Mouse (Mus musculus) adrenal gland, adult 8-10 months (tissue): ENCODE measurements around the gene Mfsd9. TPM values are rescaled to one million over a fixed set of nuclear protein-coding genes. Genes with fewer than 3 reads are reported as not detected.
"Not testable (repeated sequence)": the region's sequence is repeated elsewhere in the genome, so short reads cannot be mapped to it uniquely, and the experiment has no call there.

Experiments used
- DNase-seq: peaks from one replicate; pipeline ENCODE4 v3.0.0; 2022
- total RNA-seq, 4 experiments: library from RNA; stranded (reverse); gene quantifications; 2 replicates each; pipeline ENCODE4 v1.2.4; 2022

Gene Mfsd9
- total RNA-seq, 4 experiments from 2014 or later, result 3.5 to 4.3 (median 3.6) TPM

DNA sequence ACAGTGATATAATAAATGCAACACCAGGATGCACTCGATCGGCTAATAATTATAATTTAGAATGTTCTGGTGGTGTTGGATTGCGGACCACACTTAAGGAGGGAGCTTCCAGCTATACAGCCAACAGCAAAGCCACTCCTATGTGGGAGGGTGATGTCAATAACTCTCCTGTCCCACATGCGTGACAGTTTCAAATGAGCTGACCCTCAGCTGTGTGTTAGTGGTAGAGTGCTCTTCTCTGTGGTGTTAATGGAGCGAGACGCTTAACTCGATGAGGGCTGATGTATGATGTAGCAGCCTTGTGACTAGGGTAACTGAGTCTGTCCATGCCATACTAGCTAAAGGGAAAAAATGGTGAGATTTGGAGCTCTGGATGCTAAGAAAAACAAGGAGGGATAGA is 7.0 kb downstream of the Mfsd9 start:
- no peak for DNase-seq

DNA sequence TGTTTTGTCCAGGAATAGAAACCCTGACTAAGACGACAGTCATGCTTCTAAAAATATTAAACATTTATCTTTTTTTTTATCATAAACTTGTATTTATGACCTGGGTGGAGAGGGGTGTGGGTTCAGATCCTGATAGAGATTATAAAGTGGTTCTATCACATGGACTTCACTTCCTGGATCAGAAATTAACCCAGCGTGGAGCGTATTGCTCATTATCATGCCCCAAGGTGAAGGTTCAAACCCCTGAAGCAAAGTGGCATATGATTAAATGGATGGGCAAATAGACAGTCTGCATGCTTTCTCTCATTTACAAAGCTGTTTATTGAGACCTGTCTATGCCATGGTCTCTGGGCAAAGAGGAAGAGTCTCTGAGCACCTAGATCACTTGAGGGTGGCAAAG is 13.7 kb downstream of the Mfsd9 start:
- DNase-seq, result no peak

DNA sequence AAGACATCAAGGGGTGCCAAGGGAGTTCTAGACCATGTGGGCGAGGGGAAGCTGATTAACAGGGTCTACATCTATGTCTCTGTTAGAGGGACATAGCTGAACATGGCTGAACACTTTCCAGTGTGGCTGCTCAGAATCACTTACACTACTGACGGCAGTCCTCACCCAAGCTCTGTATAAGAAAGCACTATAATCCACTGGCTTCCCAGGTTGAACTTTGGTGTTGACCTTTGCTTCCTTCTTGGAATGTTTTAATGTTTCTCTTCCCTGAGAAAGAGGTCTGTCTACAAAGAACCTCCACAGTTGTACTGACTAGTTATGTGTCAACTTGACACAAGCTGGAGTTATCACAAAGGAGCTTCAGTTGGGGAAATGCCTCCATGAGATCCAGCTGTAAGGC is 14.4 kb downstream of the Mfsd9 start:
- DNase-seq, result no peak

DNA sequence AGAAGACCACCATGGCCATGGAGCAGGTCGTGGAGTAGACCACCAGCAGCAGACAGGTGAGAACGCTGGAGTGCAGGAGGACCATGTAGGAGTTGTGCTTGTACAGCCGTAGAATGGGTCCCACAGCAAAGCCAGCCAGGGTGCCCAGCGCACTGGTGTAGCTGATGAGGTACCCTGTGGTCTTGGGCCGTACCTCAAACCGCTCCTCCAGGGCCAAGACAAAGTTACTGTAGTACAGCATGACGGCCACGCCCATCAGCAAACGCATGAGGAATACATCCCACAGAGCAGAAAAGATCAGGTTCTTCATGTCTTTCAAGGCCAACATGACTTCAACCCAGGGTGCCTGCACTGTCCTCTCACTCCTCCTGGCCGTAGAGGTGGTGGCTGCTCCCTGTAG is 16.4 kb downstream of the Mfsd9 start:
- no peak for DNase-seq

DNA sequence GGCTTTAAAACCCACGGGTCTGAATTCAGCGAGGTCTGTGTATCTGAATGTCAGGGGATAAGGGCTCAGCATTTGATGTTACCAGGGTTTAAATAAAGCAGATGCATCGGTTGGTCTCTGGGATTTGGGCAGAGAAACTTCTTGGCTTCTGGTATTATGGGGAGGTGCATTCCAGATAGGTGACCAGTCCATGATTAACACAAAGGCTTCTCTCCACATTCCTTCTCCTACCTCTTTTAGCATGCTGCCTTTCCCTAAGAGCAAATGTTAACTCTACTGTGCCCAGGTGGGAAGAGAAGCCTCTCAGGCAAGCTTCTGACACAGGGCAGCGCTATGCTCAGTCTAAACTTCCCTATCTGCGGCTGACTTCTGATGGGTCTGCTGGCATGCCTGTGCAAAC is 17.3 kb downstream of the Mfsd9 start:
- no peak for DNase-seq

DNA sequence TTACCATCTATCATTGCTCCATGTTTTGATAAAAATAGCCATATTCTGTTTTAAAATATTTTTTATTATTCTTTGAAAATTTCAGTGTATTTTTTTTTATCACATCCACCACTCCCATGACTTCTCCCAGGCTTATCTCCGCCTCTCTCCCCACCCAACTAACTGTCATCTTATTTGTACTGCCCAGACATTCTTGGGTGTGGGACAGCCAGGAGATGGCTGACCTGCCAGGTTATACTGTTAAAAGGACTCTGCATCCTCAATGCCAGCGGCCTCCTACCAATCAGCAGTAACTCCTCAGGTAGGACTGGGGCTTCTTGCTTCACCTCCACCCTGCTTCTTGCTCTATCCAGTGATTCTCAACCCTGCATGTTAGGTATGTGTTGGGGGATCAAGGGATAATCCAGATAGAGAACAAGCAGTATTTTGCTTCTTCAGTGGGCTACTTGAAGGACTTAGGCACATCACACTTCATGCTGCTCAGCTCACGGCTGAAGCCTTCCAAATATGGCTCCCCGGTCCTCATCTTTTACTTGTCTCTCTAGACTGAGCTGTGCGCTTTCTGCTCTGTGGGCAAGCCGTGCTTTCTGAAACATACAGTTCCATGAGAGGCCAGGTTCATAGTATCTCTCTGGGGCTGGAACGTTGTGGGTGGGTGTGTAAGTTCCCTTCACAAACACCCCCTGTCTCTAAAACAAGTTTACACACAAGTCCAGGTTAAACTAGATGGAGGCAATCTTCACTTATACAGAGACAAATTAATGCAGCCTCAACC is 19.1 kb downstream of the Mfsd9 start:
- DNase-seq, result no peak

DNA sequence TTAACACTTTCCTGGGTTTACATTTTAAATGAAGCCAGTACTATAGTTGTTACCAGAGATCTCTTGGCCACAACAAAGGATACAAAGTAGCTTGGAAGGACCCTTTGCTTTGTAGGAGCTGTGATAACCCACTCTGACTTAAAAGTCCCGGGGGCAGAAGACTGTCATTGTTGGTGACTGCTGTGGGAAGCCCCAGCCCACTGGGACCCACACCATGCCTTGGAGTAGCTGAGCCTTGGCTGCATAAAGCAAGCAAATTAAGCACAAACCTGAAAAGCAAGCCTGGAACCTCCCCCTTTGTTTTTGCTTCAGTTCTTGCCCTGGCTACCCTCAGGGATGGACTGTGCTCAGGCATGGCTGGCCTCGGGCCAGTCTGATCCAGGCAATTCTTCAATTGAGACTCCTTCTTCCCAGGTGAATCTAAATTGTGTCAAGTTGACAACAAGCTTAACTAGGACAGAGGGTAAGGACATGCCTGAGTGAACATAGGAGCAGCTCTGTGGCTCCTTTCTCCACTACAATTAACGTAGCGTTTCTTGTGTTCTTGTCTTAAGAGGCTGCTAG is 21.1 kb downstream of the Mfsd9 start:
- DNase-seq, result no peak

DNA sequence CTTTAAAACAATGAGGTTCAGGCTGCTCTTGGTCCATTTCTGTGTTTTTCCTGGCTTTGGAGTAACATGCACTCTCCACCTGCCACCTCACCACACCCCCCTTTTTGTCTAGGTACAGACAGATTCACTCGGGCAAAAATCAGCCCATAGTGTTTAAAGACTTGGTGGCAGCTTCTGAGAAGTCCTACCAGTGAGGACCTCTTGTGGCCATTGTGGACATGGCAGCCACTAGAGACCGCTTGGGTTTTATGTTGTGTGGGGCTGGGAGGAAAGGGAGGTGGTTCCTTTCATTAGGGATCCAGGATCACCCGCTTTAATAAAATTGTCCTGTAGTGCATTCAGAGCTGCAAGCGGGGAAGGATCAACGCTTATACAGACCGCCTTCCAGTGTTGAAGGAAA is 21.9 kb downstream of the Mfsd9 start:
- DNase-seq, result no peak

DNA sequence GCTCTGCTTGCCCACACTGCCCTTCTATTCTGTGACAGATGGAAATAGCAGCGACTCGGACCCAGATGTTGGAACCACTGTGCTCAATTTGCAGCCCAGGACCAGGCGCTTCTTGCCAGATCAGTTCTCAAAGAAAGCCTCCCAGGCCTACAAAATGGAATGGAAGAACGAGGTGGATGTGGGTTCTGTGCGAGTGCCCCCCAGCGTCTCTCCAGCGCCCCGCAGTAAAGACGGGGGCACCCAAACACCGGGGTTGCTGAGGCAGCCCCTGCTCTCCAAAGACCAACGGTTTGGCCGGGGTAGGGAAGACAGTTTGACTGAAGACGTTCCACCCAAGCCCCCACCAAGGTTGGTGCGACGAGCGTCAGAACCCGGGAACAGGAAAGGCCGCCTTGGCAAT is 22.9 kb downstream of the Mfsd9 start:
- DNase-seq, result no peak

DNA sequence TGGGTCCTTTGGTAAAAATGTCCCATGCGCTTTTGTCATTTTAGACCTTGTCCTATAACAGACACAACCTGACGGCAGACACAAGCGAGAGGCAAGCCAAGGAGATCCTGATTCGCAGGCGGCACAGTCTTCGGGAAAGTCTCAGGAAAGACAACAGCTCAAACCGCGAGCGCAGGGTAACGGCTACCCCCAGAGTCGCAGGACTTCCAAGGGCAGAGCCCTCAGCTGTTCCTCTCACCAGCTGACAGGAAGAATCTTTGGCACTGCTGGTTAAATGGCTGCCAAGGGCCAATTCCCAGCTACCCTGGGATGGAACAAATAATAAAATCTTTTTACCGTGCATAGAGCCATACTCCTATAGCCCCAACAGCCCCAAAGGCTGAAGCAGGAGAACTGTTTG is 25.0 kb downstream of the Mfsd9 start:
- DNase-seq, result no peak

DNA sequence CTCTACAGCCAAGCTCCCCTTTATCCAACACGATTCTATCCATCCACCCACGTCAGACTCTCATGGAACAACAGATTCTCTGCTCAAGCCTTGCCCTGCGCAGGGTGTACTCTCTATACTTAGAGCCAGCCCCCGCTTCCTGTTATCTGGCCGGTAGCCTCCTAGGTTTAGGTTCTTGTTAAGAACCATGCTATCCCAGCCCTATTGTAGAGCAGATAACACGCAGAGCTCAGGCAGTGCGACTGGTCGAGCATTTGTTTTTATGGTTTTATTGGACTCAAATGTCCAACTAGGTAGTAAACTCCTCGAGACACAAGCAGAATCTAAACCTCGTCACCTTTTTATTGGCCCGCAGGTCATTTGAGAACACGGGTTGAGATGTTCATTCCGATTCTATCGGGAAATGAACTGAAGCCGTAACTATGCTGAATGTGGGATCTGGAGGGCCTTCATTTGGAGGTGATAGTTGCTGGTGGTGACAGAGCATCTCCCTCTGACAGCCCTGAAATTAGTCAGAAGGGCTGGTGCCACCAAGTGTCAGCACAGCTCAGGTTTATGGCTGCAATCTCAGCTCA is 25.7 kb downstream of the Mfsd9 start:
- no peak for DNase-seq

DNA sequence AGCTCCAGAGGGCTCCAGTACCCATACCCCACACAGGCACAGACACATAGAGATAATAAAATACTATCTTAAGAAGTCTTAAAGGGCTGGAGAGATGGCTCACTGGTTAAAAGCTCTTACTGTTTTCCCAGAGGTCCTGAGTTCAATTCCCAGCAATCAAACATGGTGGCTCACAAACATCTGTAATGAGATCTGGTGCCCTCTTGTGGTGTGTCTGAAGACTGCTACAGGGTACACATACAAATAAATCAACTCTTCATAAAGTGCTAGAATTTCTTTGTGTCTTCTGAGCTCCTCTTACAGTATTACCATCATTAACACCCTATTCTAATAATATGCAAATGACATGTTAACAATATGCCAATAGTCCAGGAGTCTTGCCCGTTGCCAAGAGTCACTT is 26.4 kb downstream of the Mfsd9 start:
- DNase-seq, result no peak

DNA sequence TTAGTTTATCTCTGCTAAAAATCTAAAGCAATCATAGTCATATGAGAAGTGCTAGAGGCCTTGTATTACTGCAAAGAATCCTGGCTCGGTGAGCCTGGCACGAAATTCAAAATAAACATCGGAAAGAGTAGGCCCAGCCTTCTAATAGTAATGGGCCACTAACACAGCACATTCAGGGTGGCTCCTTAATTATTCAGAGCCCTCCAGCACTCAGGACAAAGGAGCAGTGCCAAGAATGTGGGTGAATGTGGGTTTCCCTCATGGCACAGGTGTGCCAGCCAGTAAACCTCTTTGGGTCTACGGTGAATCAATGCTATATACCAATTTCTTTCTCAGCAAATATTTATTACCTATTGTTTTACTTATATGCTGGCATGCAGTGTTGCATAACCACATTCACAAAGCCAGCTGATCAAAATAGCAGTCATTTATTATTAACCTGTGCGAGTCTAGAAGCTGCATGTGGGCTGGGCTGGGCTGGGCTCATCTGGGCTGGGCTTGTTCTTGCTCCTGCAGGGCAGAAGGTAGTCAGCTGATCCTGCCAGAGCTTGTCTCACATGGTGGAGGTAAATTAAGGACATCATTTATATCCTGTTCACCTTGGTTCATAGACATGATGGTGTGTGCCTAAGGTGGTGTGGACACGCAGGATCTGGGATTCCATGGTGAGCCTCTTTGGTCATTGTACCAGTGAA is 30.6 kb downstream of the Mfsd9 start:
- DNase-seq, result no peak

DNA sequence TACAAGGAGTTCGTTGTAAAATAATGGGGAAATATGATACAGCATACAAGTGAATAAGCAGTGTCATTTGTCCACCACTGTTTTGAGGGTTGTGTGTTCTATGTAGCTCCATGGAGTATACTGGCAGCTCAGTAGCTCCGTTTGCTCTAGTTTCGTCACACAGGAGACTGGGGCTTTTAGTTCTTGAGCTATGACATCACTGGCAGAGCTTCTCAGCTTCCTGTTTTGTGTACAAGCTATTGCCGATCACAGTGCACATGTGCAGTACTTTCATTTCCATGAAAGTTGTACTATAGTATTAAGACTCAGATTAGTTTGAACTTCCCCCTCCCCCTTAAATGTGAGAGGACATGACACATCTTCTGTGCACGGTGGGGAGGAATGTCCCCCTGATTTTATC is 44.4 kb downstream of the Mfsd9 start:
- no peak for DNase-seq

DNA sequence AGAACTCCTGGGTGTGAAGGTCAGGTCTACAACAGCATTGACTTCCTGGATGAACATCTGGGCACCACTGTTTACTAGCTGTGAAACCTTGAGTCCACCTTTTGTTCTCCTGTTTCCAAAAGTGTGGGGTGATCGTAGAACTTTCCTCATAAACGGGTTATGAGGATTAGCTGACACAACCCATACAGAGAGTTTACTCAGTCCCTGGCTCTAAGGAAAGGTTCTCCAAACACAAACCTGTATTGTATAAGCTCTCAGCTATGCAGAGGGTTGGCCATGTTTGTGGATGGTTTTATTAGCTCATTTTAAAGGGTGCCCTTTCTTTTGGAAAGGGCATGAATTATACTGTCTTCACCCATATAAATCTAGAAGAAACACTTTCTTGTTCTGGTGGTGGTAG is 49.7 kb downstream of the Mfsd9 start:
- no peak for DNase-seq

DNA sequence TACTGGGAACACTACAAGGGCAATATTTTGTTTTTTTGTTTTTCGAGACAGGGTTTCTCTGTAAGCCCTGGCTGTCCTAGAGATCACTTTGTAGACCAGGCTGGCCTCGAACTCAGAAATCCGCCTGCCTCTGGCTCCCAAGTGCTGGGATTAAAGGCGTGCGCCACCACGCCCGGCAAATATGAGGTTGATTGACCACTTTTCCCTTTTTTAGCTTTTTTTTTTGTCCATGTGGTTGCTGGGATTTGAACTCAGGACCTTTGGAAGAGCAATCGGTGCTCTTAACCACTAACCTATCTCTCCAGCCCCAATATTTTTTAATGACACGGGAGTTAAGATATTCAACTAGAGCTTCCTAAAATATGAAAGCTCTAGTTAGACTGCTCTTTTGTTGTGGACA is 52.2 kb downstream of the Mfsd9 start:
- DNase-seq, result not testable (repeated sequence)

DNA sequence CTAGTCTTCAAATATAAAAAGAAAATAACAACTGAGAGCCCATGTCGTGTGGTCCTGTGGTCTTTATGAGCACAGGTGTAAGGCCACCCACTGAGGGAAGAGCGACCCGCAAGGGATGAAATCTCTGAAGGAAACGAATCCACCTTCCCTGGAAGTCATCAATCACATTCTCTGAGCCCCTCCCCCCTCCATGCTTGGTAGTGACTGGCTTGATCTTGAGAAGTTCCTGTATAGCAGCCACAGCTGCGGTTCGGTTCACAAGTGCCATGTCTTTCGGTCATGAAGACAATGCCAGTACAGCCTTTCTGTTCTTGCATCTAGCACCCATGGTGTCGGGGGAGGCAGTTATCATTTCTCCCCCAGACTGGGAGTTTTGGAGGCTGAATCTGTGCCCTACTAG is 52.8 kb downstream of the Mfsd9 start:
- no peak for DNase-seq

DNA sequence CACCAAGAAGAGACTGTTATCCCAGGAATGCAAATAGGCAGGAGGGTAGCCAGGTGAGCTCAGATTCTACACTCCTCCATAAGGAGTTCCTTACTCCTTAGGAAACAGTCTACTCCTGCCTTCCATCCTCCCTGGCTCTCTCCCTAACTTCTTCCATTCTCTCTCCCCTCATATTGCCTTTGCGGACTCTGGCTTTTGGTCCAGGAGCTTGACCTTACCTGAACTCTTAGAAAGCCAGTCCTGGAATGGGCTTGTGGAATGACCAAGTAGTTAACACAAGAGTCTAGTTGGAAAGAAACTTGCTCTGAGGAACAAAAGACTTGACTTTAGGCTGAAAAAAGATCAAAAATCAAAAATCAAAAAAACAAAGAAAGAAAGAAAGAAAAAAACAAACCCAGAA is 61.9 kb downstream of the Mfsd9 start:
- no peak for DNase-seq

DNA sequence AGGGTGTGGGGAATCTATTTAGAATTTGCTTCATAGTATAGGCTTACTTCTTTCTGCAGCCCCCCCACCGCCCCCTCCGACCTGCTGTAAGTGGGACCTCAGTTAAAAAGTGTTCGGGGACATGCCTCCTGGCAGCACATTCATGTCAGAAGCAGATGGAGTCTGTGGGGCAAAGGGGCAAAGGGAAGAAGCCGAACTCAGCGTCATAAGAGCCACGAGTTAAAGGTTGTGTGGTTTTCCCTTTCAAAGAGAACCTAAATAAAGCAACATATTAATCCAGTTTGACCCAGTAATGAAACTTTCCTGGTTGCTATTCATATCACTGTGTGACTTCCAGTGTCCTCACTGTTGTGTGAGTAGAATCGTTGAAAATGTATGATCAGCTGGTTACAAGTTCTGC is 63.1 kb downstream of the Mfsd9 start:
- DNase-seq, result no peak

DNA sequence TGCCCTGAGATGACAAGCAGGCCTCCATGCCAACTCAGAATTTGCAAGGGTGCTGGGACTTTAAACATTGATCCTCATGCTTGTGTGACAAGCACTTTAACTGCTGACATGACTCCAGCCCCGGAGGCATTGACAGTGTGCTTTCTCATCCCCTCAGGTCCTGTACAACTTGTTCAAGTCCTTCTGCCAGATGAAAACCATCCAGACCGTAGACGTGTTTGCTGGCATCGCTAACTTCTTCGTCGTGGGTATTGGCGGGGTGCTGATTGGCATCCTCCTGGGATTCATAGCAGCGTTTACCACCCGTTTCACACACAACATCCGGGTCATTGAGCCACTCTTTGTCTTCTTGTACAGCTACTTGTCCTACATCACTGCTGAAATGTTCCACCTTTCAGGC is 64.4 kb downstream of the Mfsd9 start:
- DNase-seq, result no peak
